Mouse (Mus musculus): ENCODE results near the gene Katnb1.

The Katnb1 gene

GRCm38 (mm10) chr8:95138341-95139050, 57.5 kb downstream of the Katnb1 start:
- in situ Hi-C loops (cut with MboI, MseI) = no loop called here

GRCm38 (mm10) chr8:95139051-95139365, 58.0 kb downstream of the Katnb1 start:
- in situ Hi-C loops (cut with MboI, MseI) = no loop called here

GRCm38 (mm10) chr8:95140555-95140954, 59.6 kb downstream of the Katnb1 start:
- in situ Hi-C loops (cut with MboI, MseI) = no loop called here

GRCm38 (mm10) chr8:95141026-95141425, 60.0 kb downstream of the Katnb1 start:
- in situ Hi-C loops (cut with MboI, MseI) = no loop called here

- in situ Hi-C loops (cut with MboI, MseI) = no loop called here
Measured at GRCm38 (mm10) chr8:95141469-95142074, 60.6 kb downstream of the Katnb1 start.

- in situ Hi-C loops (cut with MboI, MseI) = no loop called here
Measured at GRCm38 (mm10) chr8:95142075-95142831, 61.3 kb downstream of the Katnb1 start.

GRCm38 (mm10) chr8:95142985-95143804, 62.2 kb downstream of the Katnb1 start:
- in situ Hi-C loops (cut with MboI, MseI) = no loop called here

GRCm38 (mm10) chr8:95143805-95144630, 63.0 kb downstream of the Katnb1 start:
- in situ Hi-C loops (cut with MboI, MseI) = no loop called here

GRCm38 (mm10) chr8:95144631-95145015, 63.6 kb downstream of the Katnb1 start:
- in situ Hi-C loops (cut with MboI, MseI) = no loop called here

- in situ Hi-C loops (cut with MboI, MseI) = no loop called here
Measured at GRCm38 (mm10) chr8:95146044-95146745, 65.2 kb downstream of the Katnb1 start.

GRCm38 (mm10) chr8:95146846-95147245, 65.9 kb downstream of the Katnb1 start:
- in situ Hi-C loops (cut with MboI, MseI) = no loop called here

GRCm38 (mm10) chr8:95149426-95149825, 68.4 kb downstream of the Katnb1 start:
- in situ Hi-C loops (cut with MboI, MseI) = no loop called here

- in situ Hi-C loops (cut with MboI, MseI) = no loop called here
Measured at GRCm38 (mm10) chr8:95150608-95151007, 69.6 kb downstream of the Katnb1 start.

Measured in T-helper 17 cell (primary cell).